Mouse (Mus musculus) frontal cortex, postnatal 14 days (tissue): ENCODE measurements at regions not wholly inside any gene's neighbourhood (a gene's known extent, or its start where the extent isn't known, plus 50 kb on each side); places are given as distances from the start of the nearest gene placed in this dataset.
A peak's percentile ranks its signal among the peaks of the same experiment; 100 is the strongest.

ENCODE experiments used
- DNase-seq, 2 experiments: peaks; one replicate each; pipeline ENCODE4 v3.0.0; 2022; ENCODE audit warnings: low spot score in 2 of 2

DNA sequence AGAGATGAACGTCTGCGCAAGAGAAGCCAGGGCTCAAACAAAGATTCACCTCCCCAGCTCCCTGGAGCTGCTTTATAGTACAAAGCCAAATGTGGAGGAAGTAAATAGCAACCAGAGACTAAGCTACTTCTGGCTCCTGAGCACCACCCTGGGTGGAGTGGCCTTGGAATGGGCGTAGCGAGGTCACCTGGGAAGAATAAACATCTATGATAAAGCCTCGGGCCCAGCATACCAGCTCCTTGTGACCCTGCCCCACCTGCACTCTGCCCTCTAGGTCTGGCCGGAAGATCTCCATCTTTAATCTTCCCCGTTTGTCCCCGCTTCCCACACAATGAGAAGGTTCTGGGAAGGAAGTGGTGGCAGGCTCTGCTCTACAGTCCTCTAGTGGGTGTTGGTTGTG is 61.0 kb upstream of the Ptpn3 start:
- DNase-seq: no peak

DNA sequence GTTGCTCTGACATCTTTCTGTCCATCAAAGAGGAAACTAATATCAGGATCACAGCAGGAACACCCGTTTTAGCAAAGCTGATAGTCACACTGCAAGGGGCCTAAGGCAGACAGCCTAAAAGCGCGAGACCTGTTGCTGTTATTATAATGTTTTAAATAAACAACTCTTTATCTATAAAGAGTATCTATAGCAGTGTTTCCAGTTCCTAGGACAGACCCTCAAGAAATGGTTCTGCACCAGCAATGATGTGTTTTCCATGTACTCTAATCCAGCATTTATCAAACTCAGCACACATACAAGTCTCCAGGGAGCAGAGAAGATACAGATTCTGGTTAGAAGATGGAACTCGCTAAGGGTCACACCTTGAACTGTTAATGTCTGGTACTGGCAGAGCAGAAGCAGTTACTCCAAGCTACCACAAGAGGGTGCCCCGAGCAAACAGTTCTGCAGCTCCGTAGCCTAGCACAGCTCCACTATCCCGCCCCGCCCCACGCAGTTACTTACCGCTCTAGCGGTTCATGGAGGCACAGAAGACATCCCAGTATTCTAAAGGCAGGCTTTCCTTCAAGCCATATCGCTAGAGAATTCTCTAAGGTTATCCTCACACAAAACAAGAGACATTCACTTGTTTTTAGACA is 64.2 kb upstream of the Palm2 start:
- DNase-seq: peak; percentile 46 to 72

- DNase-seq: no peak
These were observed 56.2 kb upstream of the Palm2 start for GRCm38 (mm10) chr4:57377872-57378271.

DNA sequence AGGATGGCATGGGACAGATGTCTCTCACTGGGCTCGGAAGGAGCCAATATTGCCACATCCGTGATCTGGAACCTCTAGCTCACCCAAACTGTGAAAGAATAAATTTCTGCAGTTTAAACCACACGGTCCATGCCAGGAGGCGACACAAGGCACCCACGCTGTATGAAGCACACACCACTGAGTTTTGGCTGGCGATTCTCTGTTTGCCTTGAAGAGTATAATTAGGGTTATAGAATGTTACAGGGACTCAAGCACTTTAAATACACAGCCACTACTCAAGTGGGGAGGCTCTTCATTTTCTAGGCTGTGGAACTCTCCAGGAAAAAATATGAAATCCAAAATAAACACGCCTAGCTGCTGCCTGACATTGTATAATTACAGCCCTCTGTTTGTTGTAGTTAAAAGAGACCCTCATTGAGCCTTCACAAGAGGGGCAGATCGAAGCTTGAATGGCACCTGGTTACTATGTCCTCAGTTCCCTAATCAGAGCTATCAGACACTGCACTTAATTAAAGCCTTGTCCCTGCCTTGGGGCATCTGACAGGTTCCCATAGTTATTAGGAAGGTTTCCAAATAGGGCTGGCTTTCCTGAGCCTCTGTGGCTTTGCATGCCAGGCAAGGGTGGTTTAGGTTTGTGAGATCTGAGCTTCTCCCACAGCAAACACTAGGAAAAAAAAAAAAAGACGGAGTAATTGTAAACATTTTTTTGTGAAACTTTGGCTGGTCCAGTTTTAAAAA is 53.8 kb upstream of the Palm2 start:
- DNase-seq: no peak

- DNase-seq: no peak
These were observed 52.7 kb upstream of the Palm2 start for GRCm38 (mm10) chr4:57381306-57381705.
